Mouse (Mus musculus) hindbrain, embryonic 10.5 days (tissue): Measurements from ENCODE around the gene Cacna2d3. TPM values are rescaled to one million over a fixed set of nuclear protein-coding genes. Genes with fewer than 3 reads are reported as not detected.

Source experiments
- DNase-seq: peaks from one replicate; pipeline ENCODE4 v3.0.0-alpha.2; 2017; ENCODE audit warnings: low spot score
- H3K27ac ChIP-seq: fragments of 300-500 bp; sonication (generic); 2 replicates; pipeline ENCODE4 v1.5.1; 2016; ENCODE audit warnings: mild to moderate bottlenecking, moderate library complexity
- H3K27me3 ChIP-seq: fragments of 300-500 bp; sonication (generic); 2 replicates; pipeline ENCODE4 v1.6.1; 2016; ENCODE audit warnings: mild to moderate bottlenecking; ENCODE audit not compliant: poor library complexity, insufficient read depth, severe bottlenecking
- H3K36me3 ChIP-seq: fragments of 300-500 bp; sonication (generic); 2 replicates; pipeline ENCODE4 v1.6.1; 2016; ENCODE audit warnings: mild to moderate bottlenecking, moderate library complexity
- H3K4me1 ChIP-seq: fragments of 300-500 bp; sonication (generic); replicated peaks from 2 replicates; pipeline ENCODE4 v1.6.1; 2016; ENCODE audit warnings: mild to moderate bottlenecking
- H3K4me3 ChIP-seq: fragments of 300-500 bp; sonication (generic); 2 replicates; pipeline ENCODE4 v1.5.1; 2016; ENCODE audit warnings: mild to moderate bottlenecking, moderate library complexity
- H3K9me3 ChIP-seq: fragments of 300-500 bp; sonication (generic); 2 replicates; pipeline ENCODE4 v1.6.1; 2016; ENCODE audit warnings: mild to moderate bottlenecking, moderate library complexity
- WGBS: fragments of 180-500 bp; shearing (Covaris S2); methylation state at CpG from one replicate; pipeline ENCODE4 v1.1.7; 2016; 5-methylcytosine and 5-hydroxymethylcytosine counted together
- polyA plus RNA-seq: library from polyadenylated mRNA; unstranded; fragments of >200 nt; fragmentation: Nextera tagmentation; extraction: Ambion mirVana; gene quantifications from 2 replicates; pipeline ENCODE4 v1.2.1, GENCODE M21; 2016

Cacna2d3 gene
- polyA plus RNA-seq, 1 experiment from 2014 or later, result 12.6 TPM

GRCm38 (mm10) chr14:29183730-29184129 lies 537.9 kb downstream of the Cacna2d3 start:
- no peak overlapping the region for H3K27ac ChIP-seq
- no peak for DNase-seq
- WGBS, result 88% methylated on average over 5 of the region's 5 CpGs
- H3K4me1 ChIP-seq, result peaks cover 14% of the 10 kb centered on the region
- no peak overlapping the region for H3K4me3 ChIP-seq
- no peaks in the 10 kb centered on the region for H3K9me3 ChIP-seq
- H3K27me3 ChIP-seq, result 0 out of 2 replicates have a peak, but pooled peaks cover 4% of the 10 kb centered on the region
- H3K36me3 ChIP-seq, result no peaks in the 10 kb centered on the region

- DNase-seq, result no peak
- peaks cover 23% of the 10 kb centered on the region for H3K4me1 ChIP-seq
- H3K27me3 ChIP-seq, result 0 out of 2 replicates have a peak, but pooled peaks cover 4% of the 10 kb centered on the region
- no peaks in the 10 kb centered on the region for H3K36me3 ChIP-seq
- no peaks in the 10 kb centered on the region for H3K9me3 ChIP-seq
- 22% methylated on average over 11 of the region's 11 CpGs for WGBS
- peak overlapping the region; percentile 79 for H3K27ac ChIP-seq
- peak overlapping the region; percentile 10; the same call in 1 of the 2 replicates for H3K4me3 ChIP-seq
Observed at GRCm38 (mm10) chr14:29179397-29179888, 542.2 kb downstream of the Cacna2d3 start.

- H3K36me3 ChIP-seq, result no peaks in the 10 kb centered on the region
- 14% methylated on average over 15 of the region's 15 CpGs for WGBS
- peaks cover 23% of the 10 kb centered on the region for H3K4me1 ChIP-seq
- H3K4me3 ChIP-seq, result peak overlapping the region; percentile 20; the same call in 1 of the 2 replicates
- H3K27ac ChIP-seq, result peak overlapping the region; percentile 79
- no peaks in the 10 kb centered on the region for H3K9me3 ChIP-seq
- 0 out of 2 replicates have a peak, but pooled peaks cover 4% of the 10 kb centered on the region for H3K27me3 ChIP-seq
- peak; percentile 82 for DNase-seq
Observed at GRCm38 (mm10) chr14:29178695-29179396, 542.8 kb downstream of the Cacna2d3 start.

- no peak for DNase-seq
- 84% methylated on average over 3 of the region's 3 CpGs for WGBS
- Histone ChIP-seq H3K27ac (no peak overlapping the region), H3K36me3 (no peaks in the 10 kb centered on the region), H3K27me3 (no peaks in the 10 kb centered on the region), H3K4me3 (no peak overlapping the region), H3K4me1 (peaks cover 19% of the 10 kb centered on the region), H3K9me3 (no peaks in the 10 kb centered on the region)
Observed at GRCm38 (mm10) chr14:29174762-29175161, 546.9 kb downstream of the Cacna2d3 start.

- no peaks in the 10 kb centered on the region for H3K36me3 ChIP-seq
- no peak overlapping the region for H3K27ac ChIP-seq
- no peak for DNase-seq
- no peaks in the 10 kb centered on the region for H3K4me1 ChIP-seq
- H3K4me3 ChIP-seq, result no peak overlapping the region
- H3K27me3 ChIP-seq, result no peaks in the 10 kb centered on the region
- H3K9me3 ChIP-seq, result no peaks in the 10 kb centered on the region
- WGBS, result 86% methylated on average over 2 of the region's 2 CpGs
Observed at GRCm38 (mm10) chr14:29172207-29172606, 549.5 kb downstream of the Cacna2d3 start.

- DNase-seq, result no peak
- Histone ChIP-seq H3K27ac (no peak overlapping the region), H3K36me3 (no peaks in the 10 kb centered on the region), H3K4me3 (no peak overlapping the region), H3K27me3 (no peaks in the 10 kb centered on the region), H3K9me3 (no peaks in the 10 kb centered on the region), H3K4me1 (no peaks in the 10 kb centered on the region)
- WGBS, result 89% methylated on average over 6 of the region's 6 CpGs
Observed at GRCm38 (mm10) chr14:29164653-29165030, 557.0 kb downstream of the Cacna2d3 start.

- H3K9me3 ChIP-seq, result 0 out of 2 replicates have a peak, but pooled peaks cover under 1% of the 10 kb centered on the region
- 79% methylated on average over 4 of the region's 4 CpGs for WGBS
- H3K27ac ChIP-seq, result no peak overlapping the region
- no peaks in the 10 kb centered on the region for H3K4me1 ChIP-seq
- H3K27me3 ChIP-seq, result no peaks in the 10 kb centered on the region
- no peak for DNase-seq
- H3K4me3 ChIP-seq, result no peak overlapping the region
- no peaks in the 10 kb centered on the region for H3K36me3 ChIP-seq
Observed at GRCm38 (mm10) chr14:29163998-29164652, 557.5 kb downstream of the Cacna2d3 start.

- 88% methylated on average over 3 of the region's 3 CpGs for WGBS
Observed at GRCm38 (mm10) chr14:29159803-29160202, 561.9 kb downstream of the Cacna2d3 start.

GRCm38 (mm10) chr14:29157096-29157495 lies 564.6 kb downstream of the Cacna2d3 start:
- H3K27ac ChIP-seq, result no peak overlapping the region
- no peaks in the 10 kb centered on the region for H3K36me3 ChIP-seq
- H3K4me3 ChIP-seq, result no peak overlapping the region
- no peak for DNase-seq
- H3K27me3 ChIP-seq, result no peaks in the 10 kb centered on the region
- 0 out of 2 replicates have a peak, but pooled peaks cover 4% of the 10 kb centered on the region for H3K9me3 ChIP-seq
- WGBS, result 87% methylated on average over 5 of the region's 5 CpGs
- no peaks in the 10 kb centered on the region for H3K4me1 ChIP-seq

More at GRCm38 (mm10) chr14:29159803-29160202, 561.9 kb downstream of the Cacna2d3 start:
- H3K4me3 ChIP-seq, result no peak overlapping the region
- H3K27me3 ChIP-seq, result no peaks in the 10 kb centered on the region
- no peaks in the 10 kb centered on the region for H3K4me1 ChIP-seq
- DNase-seq, result no peak
- 0 out of 2 replicates have a peak, but pooled peaks cover 4% of the 10 kb centered on the region for H3K9me3 ChIP-seq
- H3K36me3 ChIP-seq, result no peaks in the 10 kb centered on the region
- H3K27ac ChIP-seq, result no peak overlapping the region

GRCm38 (mm10) chr14:29144184-29144583 lies 577.5 kb downstream of the Cacna2d3 start:
- H3K4me3 ChIP-seq, result no peak overlapping the region
- H3K27ac ChIP-seq, result no peak overlapping the region
- no peak for DNase-seq
- 69% methylated on average over 2 of the region's 2 CpGs for WGBS
- no peaks in the 10 kb centered on the region for H3K27me3 ChIP-seq
- H3K4me1 ChIP-seq, result no peaks in the 10 kb centered on the region
- H3K9me3 ChIP-seq, result no peaks in the 10 kb centered on the region
- no peaks in the 10 kb centered on the region for H3K36me3 ChIP-seq

GRCm38 (mm10) chr14:29137614-29138013 lies 584.0 kb downstream of the Cacna2d3 start:
- Histone ChIP-seq H3K36me3 (no peaks in the 10 kb centered on the region), H3K27me3 (no peaks in the 10 kb centered on the region), H3K4me3 (no peak overlapping the region), H3K9me3 (no peaks in the 10 kb centered on the region), H3K27ac (no peak overlapping the region), H3K4me1 (no peaks in the 10 kb centered on the region)
- WGBS, result 90% methylated on average over 7 of the region's 7 CpGs
- DNase-seq, result no peak

- Histone ChIP-seq H3K36me3 (no peaks in the 10 kb centered on the region), H3K4me3 (no peak overlapping the region), H3K27me3 (no peaks in the 10 kb centered on the region), H3K4me1 (no peaks in the 10 kb centered on the region), H3K27ac (no peak overlapping the region), H3K9me3 (no peaks in the 10 kb centered on the region)
- WGBS, result 83% methylated on average over 10 of the region's 10 CpGs
- DNase-seq, result no peak
Observed at GRCm38 (mm10) chr14:29137006-29137579, 584.6 kb downstream of the Cacna2d3 start.

GRCm38 (mm10) chr14:29134901-29135300 lies 586.8 kb downstream of the Cacna2d3 start:
- H3K4me1 ChIP-seq, result no peaks in the 10 kb centered on the region
- 75% methylated on average over 5 of the region's 5 CpGs for WGBS
- no peaks in the 10 kb centered on the region for H3K36me3 ChIP-seq
- H3K4me3 ChIP-seq, result no peak overlapping the region
- DNase-seq, result no peak
- H3K27me3 ChIP-seq, result no peaks in the 10 kb centered on the region
- no peaks in the 10 kb centered on the region for H3K9me3 ChIP-seq
- no peak overlapping the region for H3K27ac ChIP-seq
